Mouse (Mus musculus): ENCODE measurements at regions not wholly inside any gene's neighbourhood (a gene's known extent, or its start where the extent isn't known, plus 50 kb on each side); places are given as distances from the start of the nearest gene placed in this dataset.
A peak's percentile ranks its signal among the peaks of the same experiment; 100 is the strongest.

DNA sequence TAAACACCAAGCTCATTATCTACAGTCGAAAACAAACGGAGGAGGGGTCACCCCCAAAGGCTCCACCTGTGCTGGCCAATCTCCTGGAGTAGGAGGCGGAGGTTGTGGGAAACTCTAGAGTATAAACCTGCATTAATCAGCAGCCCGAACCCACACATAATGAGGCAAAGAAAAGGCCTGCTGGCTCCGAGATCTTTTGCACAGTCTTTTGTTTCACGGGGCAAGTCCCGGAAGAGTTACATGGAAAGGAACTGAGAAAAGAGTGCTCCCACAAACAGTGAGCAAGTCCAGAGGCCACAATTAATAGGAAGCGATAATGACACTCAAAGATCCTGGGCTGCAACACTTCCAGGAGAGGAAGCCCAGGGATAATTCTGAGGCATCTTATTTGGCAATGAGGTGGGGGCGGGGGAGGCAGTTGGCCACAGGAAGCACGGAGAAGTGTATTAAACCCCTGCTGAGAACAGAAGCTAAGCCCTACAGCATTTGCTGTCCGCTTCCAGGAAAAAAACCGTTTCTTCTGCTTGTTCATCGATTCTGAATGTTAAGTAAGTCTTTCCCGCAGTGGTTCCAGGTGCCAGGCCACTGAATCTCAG, 59.1 kb upstream of the Mamdc2 start:
- peak; percentile 39 for DNase-seq (ENCODE audit: low spot score)

Measured in embryo, embryonic 10.5 days (tissue).